Mouse (Mus musculus) limb, embryonic 13.5 days (tissue): ENCODE measurements around the gene Scamp2. TPM values are rescaled to one million over a fixed set of nuclear protein-coding genes. Genes with fewer than 3 reads are reported as not detected.
A peak's percentile ranks its signal among the peaks of the same experiment; 100 is the strongest.

ENCODE experiments used
- ATAC-seq: fragments of 200-750 bp; cut with Nextera tagmentation; 2 replicates; pipeline ENCODE4 v1.8.0; 2017; ENCODE audit warnings: low read depth, moderate number of reproducible peaks, moderate TSS enrichment; ENCODE audit not compliant: low FRiP score
- H3K27ac ChIP-seq: fragments of 300-500 bp; sonication (generic); 2 replicates; pipeline ENCODE4 v1.5.1; 2015; ENCODE audit warnings: inconsistent platforms, mild to moderate bottlenecking, moderate library complexity
- H3K27me3 ChIP-seq: fragments of 300-500 bp; sonication (generic); 2 replicates; pipeline ENCODE4 v1.6.1; 2015; ENCODE audit warnings: mild to moderate bottlenecking, inconsistent platforms
- H3K36me3 ChIP-seq: fragments of 300-500 bp; sonication (generic); 2 replicates; pipeline ENCODE4 v1.6.1; 2015; ENCODE audit warnings: inconsistent platforms, mild to moderate bottlenecking, moderate library complexity
- H3K4me1 ChIP-seq: fragments of 300-500 bp; sonication (generic); 2 replicates; pipeline ENCODE4 v1.6.1; 2015; ENCODE audit warnings: inconsistent platforms
- H3K4me2 ChIP-seq: fragments of 300-500 bp; sonication (generic); replicated peaks from 2 replicates; pipeline ENCODE4 v1.6.1; 2015; ENCODE audit warnings: inconsistent platforms, mild to moderate bottlenecking, moderate library complexity
- H3K4me3 ChIP-seq: fragments of 300-500 bp; sonication (generic); 2 replicates; pipeline ENCODE4 v1.5.1; 2015; ENCODE audit warnings: moderate library complexity, mild to moderate bottlenecking, inconsistent platforms
- H3K9ac ChIP-seq: fragments of 300-500 bp; sonication (generic); 2 replicates; pipeline ENCODE4 v1.6.1; 2015; ENCODE audit warnings: mild to moderate bottlenecking, inconsistent platforms
- H3K9me3 ChIP-seq: fragments of 300-500 bp; sonication (generic); 2 replicates; pipeline ENCODE4 v1.6.1; 2016; ENCODE audit warnings: inconsistent platforms
- WGBS: fragments of 180-500 bp; shearing (Covaris S2); methylation state at CpG from one replicate; pipeline ENCODE4 v1.1.7; 2015; 5-methylcytosine and 5-hydroxymethylcytosine counted together
- polyA plus RNA-seq: library from polyadenylated mRNA; unstranded; fragments of >200 nt; fragmentation: Nextera tagmentation; extraction: Ambion mirVana; gene quantifications from 2 replicates; pipeline ENCODE4 v1.2.1, GENCODE M21; 2015

Gene Scamp2
- polyA plus RNA-seq, 1 experiment from 2014 or later, result 69.1 TPM

DNA sequence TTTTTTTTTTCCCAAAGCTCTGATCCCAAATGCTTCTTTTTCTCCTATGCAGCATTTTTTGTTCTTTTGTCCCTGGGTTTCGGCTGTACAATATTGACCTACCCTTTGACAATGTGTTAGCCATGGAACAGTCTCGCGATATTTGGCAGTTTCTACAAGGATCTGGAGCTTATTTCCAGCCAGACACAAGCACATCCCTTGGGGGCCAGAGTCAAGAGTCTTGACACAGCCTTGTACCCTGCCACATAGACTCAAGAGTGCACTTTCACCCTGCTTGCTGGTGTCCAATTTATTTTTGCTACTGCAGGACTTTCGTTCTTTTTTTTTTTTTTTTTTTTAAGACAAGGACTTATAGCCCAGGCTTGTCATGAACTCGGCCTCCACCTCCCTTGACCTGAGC lies 24.4 kb upstream of the Scamp2 start:
- Histone ChIP-seq H3K36me3 (peaks cover 54% of the 10 kb centered on the region), H3K9ac (no peak overlapping the region), H3K4me2 (peak overlapping the region; percentile 85), H3K27me3 (no peaks in the 10 kb centered on the region), H3K9me3 (no peaks in the 10 kb centered on the region), H3K4me3 (peak overlapping the region; percentile 88), H3K27ac (no peak overlapping the region), H3K4me1 (peaks cover 22% of the 10 kb centered on the region)
- no peak for ATAC-seq
- 95% methylated on average over 5 of the region's 5 CpGs for WGBS

DNA sequence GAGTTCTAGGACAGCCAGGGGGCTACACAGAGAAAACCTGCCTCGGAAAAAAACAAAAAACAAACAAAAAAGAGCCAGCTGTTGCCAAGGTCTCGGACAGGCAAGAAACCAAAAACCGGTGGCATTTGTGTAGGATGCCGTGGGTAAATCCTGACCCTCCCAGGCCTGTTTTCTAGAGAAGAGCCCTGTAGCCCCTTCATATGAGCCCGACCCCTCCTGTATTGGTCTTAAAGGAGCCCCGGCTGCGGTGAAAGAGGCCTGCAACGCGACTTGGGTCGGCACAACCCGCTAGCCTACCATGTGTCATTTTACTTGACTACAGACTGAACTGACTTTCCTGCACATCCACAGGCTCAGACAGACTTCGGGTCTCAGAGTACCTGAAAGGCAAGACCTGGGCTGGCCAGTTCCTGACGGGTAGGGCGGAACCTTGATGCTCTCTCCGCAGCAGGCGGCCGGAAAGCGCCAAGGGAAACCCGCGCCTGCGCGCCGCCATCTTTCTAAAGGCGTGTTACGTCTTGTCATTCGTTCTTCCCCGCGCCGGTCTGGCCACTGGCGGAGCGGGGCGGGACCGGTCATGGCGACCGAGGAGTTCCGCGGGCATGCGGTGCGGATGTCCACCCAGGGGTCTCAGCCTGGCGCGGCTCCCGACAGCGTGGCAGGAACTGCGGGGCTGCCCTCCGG lies 23.6 kb upstream of the Scamp2 start, which contains the start of gene Fam219b:
Gene Fam219b, plus strand, starts transcription at position 485 of the 684 bp plus-strand sequence.
- Histone ChIP-seq H3K9ac (peak within 1 kb of the TSS; percentile 89), H3K27ac (peak within 1 kb of the TSS; percentile 80), H3K9me3 (no peaks in the 10 kb centered on the region), H3K4me2 (peak within 1 kb of the TSS; percentile 85), H3K4me1 (peaks cover 22% of the 10 kb centered on the region), H3K36me3 (peaks cover 51% of the 10 kb centered on the region), H3K27me3 (no peaks in the 10 kb centered on the region), H3K4me3 (peak within 1 kb of the TSS; percentile 88)
- 3% methylated on average over 45 of the region's 45 CpGs for whole genome bisulfite sequencing
- peak; percentile 92 for ATAC-seq

DNA sequence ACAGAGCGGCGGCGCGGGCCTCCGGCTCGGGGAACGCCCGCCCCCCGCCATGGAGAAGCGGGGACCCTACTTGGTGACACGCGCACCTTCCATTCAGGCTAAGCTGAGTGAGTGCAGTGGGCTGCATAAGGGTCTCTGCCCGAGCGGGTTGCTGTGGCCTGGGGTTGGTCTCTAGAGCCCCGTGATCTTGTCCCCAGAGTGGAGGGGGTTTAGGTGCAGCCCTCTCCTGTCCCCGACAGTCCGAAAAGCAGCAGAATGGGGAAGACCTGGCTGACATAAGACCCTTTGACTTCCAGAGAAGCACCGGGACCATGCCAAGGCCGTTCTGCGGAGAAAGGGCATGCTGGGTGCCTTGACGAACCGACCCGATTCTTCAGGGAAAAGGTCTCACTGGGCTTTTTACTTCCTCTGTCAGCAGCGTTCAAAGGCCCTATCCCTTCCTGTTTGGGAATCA lies 23.0 kb upstream of the Scamp2 start:
- Histone ChIP-seq H3K27ac (peak overlapping the region; percentile 73), H3K9me3 (no peaks in the 10 kb centered on the region), H3K9ac (peak overlapping the region; percentile 89), H3K27me3 (no peaks in the 10 kb centered on the region), H3K4me3 (peak overlapping the region; percentile 88), H3K36me3 (peaks cover 51% of the 10 kb centered on the region), H3K4me1 (peaks cover 22% of the 10 kb centered on the region), H3K4me2 (peak overlapping the region; percentile 85)
- peak; percentile 66 for ATAC-seq
- WGBS, result 0% methylated on average over 24 of the region's 24 CpGs

DNA sequence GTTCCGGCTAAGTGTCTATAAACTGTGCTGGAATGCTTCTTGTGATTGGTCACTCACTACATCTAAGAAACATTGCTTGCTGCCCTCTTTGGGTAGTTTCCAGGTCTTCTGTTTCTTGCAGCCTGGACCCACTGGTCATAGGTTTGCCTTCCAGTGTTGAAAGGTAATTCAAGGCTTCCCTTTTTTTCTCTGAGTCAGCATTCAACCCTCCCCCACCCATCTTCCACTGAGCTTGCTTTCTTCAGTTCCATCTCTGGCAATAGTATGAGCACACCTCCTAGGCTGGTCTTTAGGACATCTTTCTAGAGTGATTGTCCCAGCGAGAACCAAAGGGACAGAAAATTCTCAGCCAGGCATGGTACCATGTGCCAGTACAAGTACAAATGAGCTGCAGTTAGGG lies 21.2 kb upstream of the Scamp2 start:
- H3K36me3 ChIP-seq, result peaks cover 55% of the 10 kb centered on the region
- H3K4me3 ChIP-seq, result no peak overlapping the region
- no peak overlapping the region for H3K27ac ChIP-seq
- H3K4me2 ChIP-seq, result no peak overlapping the region
- H3K27me3 ChIP-seq, result no peaks in the 10 kb centered on the region
- 86% methylated on average over 2 of the region's 2 CpGs for WGBS
- peak overlapping the region; percentile 36; the same call in 1 of the 2 replicates for H3K9ac ChIP-seq
- peaks cover 22% of the 10 kb centered on the region for H3K4me1 ChIP-seq
- no peak for ATAC-seq
- H3K9me3 ChIP-seq, result no peaks in the 10 kb centered on the region

DNA sequence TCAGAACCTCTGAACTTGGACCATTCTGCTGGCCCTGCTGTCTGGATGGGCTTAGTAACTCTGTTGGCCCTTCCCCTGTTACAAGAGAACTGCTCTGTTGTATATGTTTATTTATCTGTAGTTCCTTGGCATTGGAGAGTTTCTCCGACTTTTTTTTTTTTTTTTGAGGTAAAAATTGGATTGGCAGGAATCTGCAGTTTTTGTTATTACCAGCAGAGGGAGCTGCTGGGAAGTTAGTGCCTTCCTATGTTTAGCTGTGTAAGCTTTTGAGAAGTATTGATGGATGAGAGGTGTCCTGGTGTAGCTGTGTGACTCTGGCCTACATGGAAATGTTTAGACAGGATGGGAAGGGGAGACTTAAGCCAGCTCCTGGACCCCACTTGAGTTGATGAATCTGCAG lies 19.4 kb upstream of the Scamp2 start:
- Histone ChIP-seq H3K27me3 (no peaks in the 10 kb centered on the region), H3K4me3 (no peak overlapping the region), H3K4me1 (peaks cover 22% of the 10 kb centered on the region), H3K9me3 (no peaks in the 10 kb centered on the region), H3K9ac (no peak overlapping the region), H3K4me2 (no peak overlapping the region), H3K27ac (no peak overlapping the region), H3K36me3 (peaks cover 73% of the 10 kb centered on the region)
- ATAC-seq, result no peak
- 7% methylated on average over 1 of the region's 1 CpGs for WGBS

DNA sequence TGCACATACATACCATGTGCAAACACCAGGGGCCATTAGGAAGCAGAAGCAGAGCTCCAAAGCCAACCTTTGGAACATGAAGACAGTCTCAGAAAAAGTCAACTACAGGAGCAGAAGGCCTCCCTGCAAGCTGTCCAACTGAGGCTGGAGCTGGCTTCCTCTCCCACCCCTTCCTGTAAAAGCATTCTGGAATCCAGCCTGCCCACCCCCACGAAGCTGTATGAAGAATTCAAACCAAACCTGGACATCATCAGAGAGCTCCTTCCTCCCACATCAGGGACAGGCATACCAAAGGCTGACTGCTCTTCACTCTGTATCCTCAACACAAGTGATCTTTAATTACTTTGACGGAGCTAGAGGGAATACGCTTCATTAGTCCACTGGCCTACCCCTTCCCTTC lies 16.8 kb upstream of the Scamp2 start:
- Histone ChIP-seq H3K4me3 (no peak overlapping the region), H3K9ac (no peak overlapping the region), H3K27ac (no peak overlapping the region), H3K27me3 (no peaks in the 10 kb centered on the region), H3K9me3 (no peaks in the 10 kb centered on the region), H3K4me2 (no peak overlapping the region), H3K36me3 (peaks cover 96% of the 10 kb centered on the region), H3K4me1 (peaks cover 5% of the 10 kb centered on the region)
- ATAC-seq, result no peak
- WGBS, result 85% methylated on average over 3 of the region's 3 CpGs

DNA sequence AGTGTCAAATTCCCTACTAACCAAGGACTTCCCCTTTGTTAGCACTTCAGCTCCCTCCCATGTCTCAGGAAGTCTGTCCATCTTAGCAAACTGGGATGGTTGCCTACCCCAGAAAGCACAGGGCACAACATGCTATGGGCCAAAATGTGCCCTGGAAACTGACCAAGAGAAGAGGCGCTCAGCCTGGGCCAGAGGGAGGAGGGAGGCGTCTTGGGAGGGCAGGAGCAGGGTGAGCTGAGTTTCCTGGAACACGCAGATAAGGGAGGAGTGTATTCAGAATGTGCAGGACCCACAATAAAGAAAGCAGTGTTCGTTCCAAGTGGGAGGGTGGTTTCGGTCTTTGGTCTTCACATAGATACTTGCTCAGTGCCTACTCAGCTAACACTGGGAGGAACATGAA lies 13.5 kb upstream of the Scamp2 start:
- peaks cover 7% of the 10 kb centered on the region for H3K4me1 ChIP-seq

DNA sequence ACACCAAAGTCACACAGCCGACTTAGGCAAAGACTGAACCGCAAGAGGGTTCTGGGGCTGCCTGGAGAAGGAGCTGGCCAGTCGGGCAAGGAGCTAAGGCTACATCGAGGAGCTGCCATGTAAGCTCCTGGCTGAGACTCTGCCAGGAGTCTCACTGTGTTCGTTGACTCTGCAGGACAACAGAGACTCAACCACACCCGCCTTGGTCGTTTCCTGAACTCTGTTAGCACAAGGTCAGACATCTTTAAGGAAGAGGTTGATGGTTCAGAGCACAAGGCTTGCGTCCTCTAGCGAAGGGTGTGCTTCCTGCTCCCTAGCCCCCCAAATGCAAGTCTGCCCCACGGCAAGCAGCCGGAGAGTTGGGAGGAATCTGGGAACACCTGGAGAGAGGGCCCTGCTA lies 12.9 kb upstream of the Scamp2 start:
- Histone ChIP-seq H3K27me3 (no peaks in the 10 kb centered on the region), H3K4me2 (no peak overlapping the region), H3K9me3 (no peaks in the 10 kb centered on the region), H3K36me3 (peaks cover 77% of the 10 kb centered on the region), H3K27ac (no peak overlapping the region), H3K9ac (no peak overlapping the region), H3K4me1 (peaks cover 7% of the 10 kb centered on the region), H3K4me3 (no peak overlapping the region)
- ATAC-seq, result no peak
- WGBS, result 91% methylated on average over 11 of the region's 11 CpGs

More for the DNA sequence above, 13.5 kb upstream of the Scamp2 start:
- no peak overlapping the region for H3K9ac ChIP-seq
- H3K4me2 ChIP-seq, result no peak overlapping the region
- H3K27me3 ChIP-seq, result no peaks in the 10 kb centered on the region
- H3K27ac ChIP-seq, result no peak overlapping the region
- no peak for ATAC-seq
- H3K9me3 ChIP-seq, result no peaks in the 10 kb centered on the region
- no peak overlapping the region for H3K4me3 ChIP-seq
- peaks cover 83% of the 10 kb centered on the region for H3K36me3 ChIP-seq
- 92% methylated on average over 5 of the region's 5 CpGs for WGBS

DNA sequence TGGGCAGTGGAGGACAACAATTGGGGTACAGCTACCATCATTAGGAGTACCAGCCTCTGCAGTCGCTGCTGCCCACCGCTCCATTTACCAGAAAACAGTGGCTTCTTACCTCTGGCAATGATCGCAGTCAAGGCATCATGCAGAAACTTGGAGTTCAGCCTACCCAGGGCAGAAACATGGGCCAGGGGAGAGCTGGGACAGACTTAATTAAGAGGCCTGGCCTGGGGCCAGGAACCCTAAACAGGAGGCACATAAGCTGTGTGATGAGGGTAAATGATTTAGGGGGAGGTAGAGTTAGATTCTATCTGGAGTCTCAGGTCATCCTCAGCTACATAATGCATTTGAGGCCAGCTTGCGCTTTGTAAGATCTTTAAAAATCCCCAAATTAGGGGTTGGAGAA lies 11.6 kb upstream of the Scamp2 start:
- 90% methylated on average over 4 of the region's 4 CpGs for WGBS
- H3K36me3 ChIP-seq, result peaks cover 64% of the 10 kb centered on the region

DNA sequence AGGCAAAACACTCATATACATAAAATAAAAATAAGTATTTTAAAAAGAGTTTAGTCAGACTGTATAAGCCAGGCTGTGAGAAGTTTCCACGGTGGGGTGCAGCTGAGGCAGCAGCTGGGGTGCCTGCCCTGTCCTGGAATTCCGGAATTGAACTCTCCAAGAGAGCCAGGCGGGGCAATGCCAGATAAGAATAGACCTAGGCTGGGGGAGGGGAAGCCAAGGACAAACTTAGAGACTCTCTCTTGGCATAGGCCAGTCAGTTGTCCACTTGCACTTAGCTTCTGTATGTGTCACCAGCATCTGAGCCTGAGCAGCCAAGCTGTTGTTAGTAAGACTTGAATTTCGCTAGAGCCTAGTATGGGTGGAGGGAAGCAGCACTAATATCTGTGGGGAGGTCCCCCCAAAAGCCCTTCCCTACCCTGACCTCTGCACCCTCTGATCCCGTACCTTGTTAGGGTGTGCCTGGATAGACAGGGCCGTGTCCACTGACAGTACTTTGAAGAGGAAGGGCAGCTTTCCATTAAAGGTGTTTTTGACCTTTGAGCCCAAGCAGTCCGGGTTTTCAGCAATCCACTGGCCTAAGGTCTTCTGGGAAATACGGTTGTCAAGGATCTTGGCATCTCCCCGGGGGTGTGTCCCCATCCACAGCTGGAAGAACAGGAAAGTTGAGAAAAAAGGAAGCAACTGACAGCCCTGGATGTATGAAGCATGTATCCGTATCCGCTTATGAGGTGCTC lies 10.4 kb upstream of the Scamp2 start:
- Histone ChIP-seq H3K9ac (no peak overlapping the region), H3K27me3 (no peaks in the 10 kb centered on the region), H3K9me3 (no peaks in the 10 kb centered on the region), H3K4me1 (peaks cover 7% of the 10 kb centered on the region), H3K27ac (no peak overlapping the region), H3K36me3 (peaks cover 53% of the 10 kb centered on the region), H3K4me3 (no peak overlapping the region), H3K4me2 (no peak overlapping the region)
- WGBS, result 88% methylated on average over 11 of the region's 11 CpGs
- ATAC-seq, result peak; percentile 25

More for the DNA sequence above, 11.6 kb upstream of the Scamp2 start:
- Histone ChIP-seq H3K4me2 (no peak overlapping the region), H3K27ac (no peak overlapping the region), H3K9ac (no peak overlapping the region; the same call in 1 of the 2 replicates), H3K4me3 (no peak overlapping the region), H3K9me3 (no peaks in the 10 kb centered on the region), H3K27me3 (no peaks in the 10 kb centered on the region), H3K4me1 (peaks cover 7% of the 10 kb centered on the region)
- no peak for ATAC-seq

DNA sequence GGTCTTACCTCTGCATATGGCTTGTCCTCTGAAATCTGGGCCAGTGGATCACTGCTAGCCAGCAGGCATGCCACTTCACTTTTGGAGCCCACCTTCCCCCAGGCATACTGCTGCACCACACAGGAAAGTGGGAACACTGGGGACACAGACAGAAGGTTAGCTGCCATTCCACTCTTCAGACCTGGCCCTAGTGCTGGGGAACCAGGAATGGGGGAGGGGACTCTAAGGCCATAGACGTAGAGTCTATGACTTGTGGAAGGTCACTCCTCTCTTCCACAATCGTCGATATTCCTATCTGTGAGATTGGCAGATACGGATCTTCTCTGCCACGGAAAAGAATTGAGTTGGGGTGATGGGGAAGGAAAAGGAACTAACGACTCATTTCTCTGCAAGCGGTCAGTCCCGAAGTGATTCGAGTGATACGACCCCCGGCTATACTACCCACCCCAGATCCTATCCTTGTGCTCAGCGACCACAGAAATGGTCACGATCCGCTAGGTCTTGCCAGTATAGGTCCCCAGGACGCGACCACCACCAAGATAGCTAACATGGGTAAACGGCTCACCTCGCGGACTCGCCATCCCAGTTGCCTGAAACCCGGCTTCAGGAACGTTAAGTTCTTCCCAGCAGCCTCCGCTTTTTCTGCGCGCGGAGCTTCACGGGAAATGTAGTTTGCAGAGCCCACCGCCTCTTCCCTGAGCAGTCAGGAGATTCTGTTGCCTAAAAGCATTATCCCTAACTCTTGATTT lies 8.4 kb upstream of the Scamp2 start, which contains the start of gene Mpi:
Gene Mpi, minus strand, starts transcription at position 625 of the 749 bp plus-strand sequence.
- Histone ChIP-seq H3K36me3 (peaks cover 33% of the 10 kb centered on the region), H3K9ac (peak within 1 kb of the TSS; percentile 77), H3K9me3 (no peaks in the 10 kb centered on the region), H3K4me1 (peaks cover 7% of the 10 kb centered on the region), H3K27ac (no peak within 1 kb of the TSS), H3K4me3 (peak within 1 kb of the TSS; percentile 68), H3K27me3 (no peaks in the 10 kb centered on the region), H3K4me2 (peak within 1 kb of the TSS; percentile 78)
- ATAC-seq, result peak; percentile 48; the same call in 1 of the 2 replicates
- WGBS, result under 1% methylated on average over 28 of the region's 28 CpGs

DNA sequence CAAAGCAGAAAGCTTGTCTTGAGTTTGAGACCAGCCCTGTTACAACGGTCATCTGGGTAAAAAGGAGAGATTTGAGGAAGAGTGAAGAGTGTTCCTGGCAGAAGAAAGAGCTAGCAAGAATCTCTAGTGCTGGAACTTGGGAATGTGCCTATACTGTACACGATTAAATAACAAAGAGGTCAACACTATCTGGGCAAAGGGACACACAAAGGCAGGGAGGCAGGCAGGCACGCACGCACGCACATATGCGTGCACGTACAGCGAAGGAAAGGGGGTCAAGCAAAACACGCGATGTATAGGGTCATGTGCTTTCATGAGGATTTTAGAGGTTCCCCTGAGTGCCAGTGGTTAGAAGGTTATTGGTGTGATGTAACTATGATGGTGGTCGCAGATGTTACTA lies 7.6 kb upstream of the Scamp2 start:
- 73% methylated on average over 11 of the region's 11 CpGs for WGBS
- Histone ChIP-seq H3K27me3 (no peaks in the 10 kb centered on the region), H3K27ac (no peak overlapping the region), H3K4me1 (peaks cover 7% of the 10 kb centered on the region), H3K4me3 (no peak overlapping the region), H3K4me2 (no peak overlapping the region), H3K36me3 (peaks cover 25% of the 10 kb centered on the region), H3K9ac (no peak overlapping the region), H3K9me3 (no peaks in the 10 kb centered on the region)
- ATAC-seq, result no peak
